Mouse (Mus musculus) large intestine, adult 2 months (tissue): ENCODE data around the gene Col4a6. TPM values are rescaled to one million over a fixed set of nuclear protein-coding genes. Genes with fewer than 3 reads are reported as not detected.

ENCODE experiments used
- DNase-seq: peaks from one replicate; pipeline ENCODE4 v3.0.0-alpha.2; 2012; ENCODE audit warnings: low read depth, low spot score
- WGBS: fragments of 180-500 bp; shearing (Covaris S2); methylation state at CpG from one replicate; pipeline ENCODE4 v1.1.7; 2018; 5-methylcytosine and 5-hydroxymethylcytosine counted together
- polyA plus RNA-seq: library from polyadenylated mRNA; depleted of rRNA; stranded (reverse); fragments of >200 nt; gene quantifications from 2 replicates; pipeline ENCODE4 v1.2.3, GENCODE M21; 2012; rRNA removed

The Col4a6 gene
- polyA plus RNA-seq = 0.58 TPM in 2 replicates

- WGBS = 15% methylated on average over 16 of the region's 16 CpGs
- no peak for DNase-seq
These were observed at the start of gene Col4a6 for GRCm38 (mm10) chrX:141473470-141474302. Col4a6 (minus strand) TSS chrX:141474076.

- 91% methylated on average over 1 of the region's 1 CpGs for WGBS
- DNase-seq = no peak
These were observed 29.2 kb upstream of the Col4a6 start for GRCm38 (mm10) chrX:141503125-141503524.

- 69% methylated on average over 4 of the region's 4 CpGs for WGBS
- DNase-seq = no peak
These were observed 20.7 kb upstream of the Col4a6 start for GRCm38 (mm10) chrX:141494545-141494944.

DNA sequence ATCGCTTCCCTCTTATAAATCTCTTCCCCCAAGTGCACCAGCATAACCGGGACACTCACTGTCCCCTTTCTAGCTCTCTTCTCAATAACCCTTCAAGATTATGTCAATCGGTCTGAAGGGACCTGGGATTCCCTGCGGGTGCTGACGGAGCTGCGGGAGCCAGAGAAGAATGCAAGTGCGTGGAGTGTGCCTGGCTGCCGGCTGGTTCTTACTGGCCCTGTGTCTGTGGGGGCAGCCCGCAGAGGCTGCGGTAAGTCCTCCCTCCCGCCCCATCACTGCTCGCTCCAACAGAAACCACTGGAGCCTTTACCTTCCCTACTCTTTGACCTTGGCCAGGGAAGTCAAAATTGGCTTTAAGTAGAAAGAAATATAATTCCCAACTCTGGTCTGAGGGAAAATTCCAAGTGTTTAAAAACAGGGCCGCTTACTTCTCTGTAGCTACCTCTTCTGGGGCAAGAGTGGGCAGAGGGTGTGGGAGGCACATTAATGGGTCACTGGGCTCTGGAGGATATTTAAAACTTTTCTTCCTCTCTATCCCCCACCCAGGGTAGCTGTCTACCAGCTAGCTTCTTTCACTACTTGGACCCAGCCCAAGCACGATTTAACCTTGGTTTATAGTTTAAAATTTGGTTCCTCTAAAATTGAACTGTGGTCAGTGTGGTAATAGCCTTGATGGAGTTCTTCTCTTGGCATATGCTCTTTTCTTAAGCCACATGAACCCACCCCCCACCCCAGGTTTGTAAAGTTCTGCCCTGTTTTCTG, 1.9 kb upstream of the Col4a6 start:
- 20% methylated on average over 14 of the region's 14 CpGs for WGBS
- DNase-seq = no peak

DNA sequence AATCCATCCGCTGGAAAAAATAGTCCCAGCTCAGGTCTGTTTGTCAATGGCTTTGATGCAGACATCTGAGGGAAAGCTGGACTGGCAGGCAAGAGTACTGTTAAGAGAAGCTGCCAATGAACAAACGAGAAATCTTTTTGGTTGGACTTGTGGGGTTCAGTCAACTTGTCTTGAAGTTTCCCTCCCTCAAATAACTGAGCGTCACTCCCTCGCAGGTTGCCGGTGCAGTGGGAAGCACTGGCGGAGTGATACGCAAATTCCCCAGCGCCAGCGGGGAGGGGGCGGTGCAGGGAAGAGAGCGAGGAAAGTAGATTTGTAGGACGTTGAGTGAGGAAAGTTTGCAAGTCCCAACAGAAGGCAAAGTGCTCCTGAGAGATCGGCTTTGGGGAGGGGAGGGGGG, 1.2 kb upstream of the Col4a6 start, which contains the start of gene Col4a5:
TSS of gene Col4a5 (plus strand) at position 276 of the 400 bp plus-strand sequence.
- 13% methylated on average over 13 of the region's 13 CpGs for WGBS
- no peak for DNase-seq

GRCm38 (mm10) chrX:141447936-141448335, 25.9 kb downstream of the Col4a6 start:
- no peak for DNase-seq
- WGBS = 36% methylated on average over 1 of the region's 1 CpGs

DNA sequence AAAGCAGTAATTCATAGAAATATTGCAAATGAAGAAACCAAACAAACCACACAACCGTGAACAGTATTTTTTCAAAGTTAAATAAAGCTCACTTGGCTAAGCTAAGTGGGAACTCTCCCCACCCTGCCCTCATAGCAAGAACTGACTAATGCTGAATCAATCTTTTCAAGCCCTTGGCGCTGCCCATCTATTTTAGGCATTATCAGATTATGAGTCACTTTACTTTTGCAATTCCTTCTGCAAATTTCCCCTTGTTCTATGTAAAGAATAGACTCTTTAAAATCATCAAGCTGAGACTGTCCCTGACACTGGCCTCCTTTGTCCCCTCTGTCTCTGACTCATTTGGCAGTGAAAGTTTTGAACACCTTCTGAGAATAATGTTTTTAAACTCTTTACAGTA, 34.5 kb downstream of the Col4a6 start:
- WGBS = 43% methylated on average over 2 of the region's 2 CpGs
- no peak for DNase-seq

- DNase-seq = no peak
- WGBS = 76% methylated on average over 6 of the region's 6 CpGs
These were observed 37.1 kb downstream of the Col4a6 start for GRCm38 (mm10) chrX:141436780-141437179.

- DNase-seq = no peak
- 71% methylated on average over 2 of the region's 2 CpGs for WGBS
These were observed 58.6 kb downstream of the Col4a6 start for GRCm38 (mm10) chrX:141415318-141415717.

- WGBS = 54% methylated on average over 3 of the region's 3 CpGs
- no peak for DNase-seq
These were observed 77.6 kb downstream of the Col4a6 start for GRCm38 (mm10) chrX:141396243-141396642.

DNA sequence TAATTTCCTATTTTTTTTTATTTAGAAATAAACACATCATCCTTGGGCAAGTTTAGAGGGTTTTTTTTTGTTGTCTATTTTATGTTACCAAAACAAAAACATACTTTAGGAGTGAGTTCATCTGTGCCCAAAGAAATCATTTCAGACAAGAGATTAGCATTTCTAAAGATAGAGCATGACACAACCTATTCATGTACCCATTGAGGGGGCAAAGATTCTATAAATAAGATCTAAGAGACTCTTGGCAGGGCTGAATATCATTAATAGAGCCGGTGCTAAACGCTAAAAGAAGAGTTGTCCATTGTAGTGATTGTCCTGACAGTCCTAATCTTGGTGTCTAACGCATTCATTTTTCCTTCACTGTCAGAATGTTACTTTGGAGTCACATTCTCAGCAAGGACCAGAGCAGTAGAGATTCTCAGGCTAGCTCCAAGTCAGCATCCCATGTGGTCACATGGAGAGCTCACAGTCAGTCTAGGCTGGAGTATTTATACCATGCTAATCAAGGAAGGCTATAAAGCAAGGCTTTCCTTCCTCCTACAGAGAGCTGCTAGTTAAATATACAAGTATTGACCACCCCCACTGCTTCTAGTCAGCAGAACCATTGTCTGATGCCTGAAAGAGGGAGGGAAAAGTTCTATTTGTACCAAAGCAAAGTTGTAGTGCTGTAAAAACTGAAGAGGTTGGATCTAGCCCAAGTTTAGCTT, 88.3 kb downstream of the Col4a6 start:
- no peak for DNase-seq
- WGBS = 65% methylated on average over 3 of the region's 3 CpGs

GRCm38 (mm10) chrX:141384632-141385031, 89.2 kb downstream of the Col4a6 start:
- no peak for DNase-seq
- WGBS = 50% methylated on average over 2 of the region's 2 CpGs

GRCm38 (mm10) chrX:141370276-141370675, 103.6 kb downstream of the Col4a6 start:
- 73% methylated on average over 1 of the region's 1 CpGs for WGBS
- DNase-seq = no peak

GRCm38 (mm10) chrX:141363331-141363730, 110.5 kb downstream of the Col4a6 start:
- DNase-seq = no peak

DNA sequence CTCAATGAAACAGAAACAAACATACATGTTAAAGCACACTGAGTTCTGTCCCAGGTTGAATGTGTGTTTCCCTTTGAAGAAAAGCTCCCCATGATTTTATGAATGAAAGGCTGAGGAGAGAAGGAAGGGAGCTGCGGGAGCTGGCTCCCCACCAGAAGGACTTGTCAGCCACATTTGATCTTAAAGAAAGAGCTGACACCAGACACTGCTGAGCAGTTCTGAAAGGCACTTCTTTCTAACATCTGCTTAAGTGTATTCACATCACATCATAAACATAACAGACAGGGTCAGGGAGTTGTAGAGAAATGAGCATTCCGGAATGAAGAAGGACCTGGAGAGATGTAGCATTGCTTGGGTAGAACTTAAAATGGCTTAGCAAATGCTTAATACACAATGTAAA, 132.5 kb downstream of the Col4a6 start:
- WGBS = 76% methylated on average over 2 of the region's 2 CpGs
- no peak for DNase-seq

DNA sequence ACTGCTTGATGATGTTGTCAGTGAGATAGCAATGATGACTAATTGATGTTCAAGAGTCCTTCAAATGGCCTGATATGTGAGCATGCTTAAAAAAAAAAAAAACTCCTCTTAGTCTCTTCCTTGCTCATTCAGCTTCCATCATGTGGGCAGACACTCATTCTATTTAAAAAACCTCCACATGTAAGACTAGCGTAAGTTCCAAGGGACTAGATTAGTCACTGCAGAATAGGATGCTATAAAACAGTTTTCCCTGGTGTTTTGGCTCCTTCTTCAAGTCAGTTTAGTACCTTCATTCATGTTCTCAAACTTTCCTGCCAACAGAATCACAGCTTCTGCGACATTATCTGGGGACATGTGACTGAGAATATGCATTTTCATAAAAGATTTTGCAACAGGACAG, 145.8 kb downstream of the Col4a6 start:
- DNase-seq = no peak
- 83% methylated on average over 2 of the region's 2 CpGs for whole genome bisulfite sequencing

GRCm38 (mm10) chrX:141324201-141324600, 149.7 kb downstream of the Col4a6 start:
- no peak for DNase-seq
- WGBS = 46% methylated on average over 3 of the region's 3 CpGs

DNA sequence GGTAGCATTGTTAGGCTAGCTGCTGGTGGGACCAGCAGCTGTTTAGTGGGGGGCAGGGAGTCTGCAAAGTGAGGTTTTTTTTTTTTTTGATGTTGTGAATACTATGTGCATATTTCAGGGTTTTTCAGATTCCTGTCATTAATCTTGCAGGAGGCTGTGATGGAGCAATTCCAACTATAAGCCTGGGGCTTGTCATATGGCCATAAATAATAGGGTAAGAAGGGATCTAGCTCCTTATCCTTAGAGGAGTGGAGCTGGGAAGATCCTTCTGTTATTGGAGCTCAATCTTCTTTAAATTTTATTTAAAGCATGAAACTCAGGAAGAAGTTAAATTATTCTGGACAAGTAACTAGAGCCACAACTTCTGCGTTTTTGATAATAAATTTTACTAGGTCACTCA, 157.7 kb downstream of the Col4a6 start:
- no peak for DNase-seq
- WGBS = 26% methylated on average over 1 of the region's 1 CpGs

GRCm38 (mm10) chrX:141315795-141316194, 158.1 kb downstream of the Col4a6 start:
- DNase-seq = no peak
- WGBS = 27% methylated on average over 3 of the region's 3 CpGs
